Mouse (Mus musculus): ENCODE measurements around the gene 6330409D20Rik. TPM values are rescaled to one million over a fixed set of nuclear protein-coding genes. Genes with fewer than 3 reads are reported as not detected.

6330409D20Rik gene
- polyA plus RNA-seq, 1 experiment from 2014 or later: 0.38 TPM

DNA sequence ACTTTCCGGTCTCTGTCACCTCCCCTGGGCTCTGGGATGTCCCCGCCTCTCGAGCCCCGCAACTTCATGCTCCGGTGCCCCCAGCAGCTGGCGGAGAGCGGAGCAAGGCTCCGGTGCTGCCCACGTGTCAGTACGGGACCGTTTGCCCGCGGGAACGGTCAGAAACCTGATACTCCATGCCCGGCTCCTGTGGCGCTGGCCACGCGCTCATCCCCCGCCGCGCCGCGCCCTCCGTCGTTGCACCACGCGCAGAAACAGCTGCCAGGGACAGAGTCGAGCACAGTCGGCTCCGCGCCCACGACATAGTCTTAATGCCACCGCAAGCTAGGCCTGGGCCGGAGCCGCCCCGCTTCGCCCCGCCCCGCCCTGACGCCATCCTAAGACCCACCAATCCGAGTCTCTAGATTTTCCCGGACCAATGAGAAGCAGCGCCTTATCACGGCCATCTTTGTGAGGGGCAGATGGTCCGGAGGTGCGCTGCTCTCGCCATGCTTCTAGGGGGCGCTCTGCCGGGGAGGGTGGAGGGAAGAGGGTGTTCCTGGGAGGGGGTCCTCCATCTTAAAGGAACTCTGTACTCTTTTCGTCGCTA is 46.9 kb downstream of the 6330409D20Rik start:
- H3K9me3 ChIP-seq (ENCODE audit: control insufficient read depth, low read length): no peaks in the 10 kb centered on the region
- DNase-seq (ENCODE audit: low spot score) (peak; percentile 96), ATAC-seq (replicated peaks; ENCODE audit: low FRiP score, low TSS enrichment, low read depth) (peak; percentile 97)
- under 1% methylated on average over 51 of the region's 51 CpGs for WGBS
- H3K4me3 ChIP-seq (ENCODE audit: low read depth, low read length): peak overlapping the region; percentile 80
- peak overlapping the region; percentile 70 for H3K4me2 ChIP-seq (ENCODE audit: low read length)
- H3K9ac ChIP-seq (ENCODE audit: low read length): peak overlapping the region; percentile 81
- H3K36me3 ChIP-seq (ENCODE audit: control insufficient read depth, insufficient read depth, low read length): no peaks in the 10 kb centered on the region; the same call in 1 of the 2 replicates
- no peaks in the 10 kb centered on the region for H3K27me3 ChIP-seq (replicated peaks; ENCODE audit: control insufficient read depth, insufficient read depth, low read length)
- H3K4me1 ChIP-seq (replicated peaks; ENCODE audit: control insufficient read depth, insufficient read depth, low read length): peaks cover 15% of the 10 kb centered on the region
- H3K27ac ChIP-seq (ENCODE audit: low read depth): peak overlapping the region; percentile 64

DNA sequence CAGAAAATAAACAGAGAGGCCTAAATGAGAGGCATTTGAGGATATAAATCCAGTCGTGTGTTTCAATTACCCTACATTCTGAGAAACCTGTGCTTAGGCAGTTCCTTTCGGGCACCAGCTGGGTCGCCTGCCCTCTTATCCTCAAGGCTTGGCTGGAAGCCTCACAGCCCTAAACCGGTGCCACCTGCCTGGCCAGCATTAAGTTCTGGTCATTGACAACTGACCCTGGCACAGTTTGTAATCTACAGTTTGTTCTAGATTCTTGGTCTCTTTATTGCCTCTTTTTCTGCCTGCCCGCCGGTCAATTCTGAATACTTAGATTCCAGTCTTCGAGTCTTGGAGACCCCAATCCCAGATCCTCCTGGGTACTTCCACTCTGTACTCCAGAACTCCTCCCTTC is 47.5 kb downstream of the 6330409D20Rik start:
- Histone ChIP-seq H3K4me3 (ENCODE audit: low read depth, low read length) (peak overlapping the region; percentile 80), H3K27ac (ENCODE audit: low read depth) (no peak overlapping the region), H3K36me3 (ENCODE audit: control insufficient read depth, insufficient read depth, low read length) (peaks cover 2% of the 10 kb centered on the region; the same call in 1 of the 2 replicates), H3K9me3 (ENCODE audit: control insufficient read depth, low read length) (no peaks in the 10 kb centered on the region), H3K27me3 (replicated peaks; ENCODE audit: control insufficient read depth, insufficient read depth, low read length) (no peaks in the 10 kb centered on the region), H3K4me1 (replicated peaks; ENCODE audit: control insufficient read depth, insufficient read depth, low read length) (peaks cover 15% of the 10 kb centered on the region), H3K9ac (ENCODE audit: low read length) (peak overlapping the region; percentile 81), H3K4me2 (ENCODE audit: low read length) (peak overlapping the region; percentile 70)
- no peak for ATAC-seq (replicated peaks; ENCODE audit: low FRiP score, low TSS enrichment, low read depth)
- DNase-seq (ENCODE audit: low spot score): no peak
- 18% methylated on average over 7 of the region's 7 CpGs for WGBS

DNA sequence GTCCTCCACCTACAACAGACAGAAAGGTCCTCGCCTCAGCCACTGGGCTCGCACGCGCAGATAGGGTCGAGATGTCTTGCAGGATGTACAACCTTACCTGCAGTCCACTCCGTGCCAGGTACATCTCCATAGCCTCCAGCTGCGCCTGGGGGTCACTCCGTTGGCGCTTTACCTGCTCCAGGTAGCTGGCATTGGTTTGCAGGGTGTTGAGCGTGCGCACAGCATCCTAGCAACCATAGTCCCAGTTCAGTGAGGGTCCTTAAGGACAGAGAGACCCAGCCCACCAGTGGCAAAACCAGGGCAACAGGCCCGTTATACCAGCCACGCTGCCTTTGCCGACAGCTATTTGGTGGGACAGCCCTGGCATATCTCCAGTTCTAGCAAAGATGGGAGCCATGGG is 48.3 kb downstream of the 6330409D20Rik start:
- ATAC-seq (replicated peaks; ENCODE audit: low FRiP score, low TSS enrichment, low read depth) (no peak), DNase-seq (ENCODE audit: low spot score) (no peak)
- Histone ChIP-seq H3K4me3 (ENCODE audit: low read depth, low read length) (no peak overlapping the region), H3K27ac (ENCODE audit: low read depth) (no peak overlapping the region), H3K9me3 (ENCODE audit: control insufficient read depth, low read length) (no peaks in the 10 kb centered on the region), H3K36me3 (ENCODE audit: control insufficient read depth, insufficient read depth, low read length) (peaks cover 9% of the 10 kb centered on the region), H3K4me1 (replicated peaks; ENCODE audit: control insufficient read depth, insufficient read depth, low read length) (peaks cover 13% of the 10 kb centered on the region), H3K4me2 (ENCODE audit: low read length) (peak overlapping the region; percentile 70), H3K27me3 (replicated peaks; ENCODE audit: control insufficient read depth, insufficient read depth, low read length) (no peaks in the 10 kb centered on the region), H3K9ac (ENCODE audit: low read length) (no peak overlapping the region)
- 92% methylated on average over 14 of the region's 14 CpGs for WGBS

DNA sequence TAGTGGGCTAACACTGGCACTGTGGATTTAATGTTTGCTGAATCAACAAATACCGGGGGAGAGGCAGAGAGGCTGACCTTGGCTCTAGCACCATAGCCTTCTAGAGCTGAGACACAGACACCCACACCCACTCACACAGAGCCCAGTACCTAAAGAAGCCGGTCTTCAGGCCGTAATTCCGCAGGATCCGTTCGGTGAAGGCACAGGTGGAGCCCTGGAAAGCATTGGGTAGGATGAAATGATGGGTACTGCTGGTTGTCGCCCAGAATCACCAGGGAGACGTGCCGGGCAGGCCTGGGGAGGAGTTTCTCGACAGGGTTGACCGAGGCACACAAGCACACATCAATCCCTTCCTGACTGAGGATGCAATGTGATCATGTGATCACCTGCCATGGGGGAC is 49.8 kb downstream of the 6330409D20Rik start:
- H3K4me1 ChIP-seq (replicated peaks; ENCODE audit: control insufficient read depth, insufficient read depth, low read length): peaks cover 13% of the 10 kb centered on the region
- no peak overlapping the region for H3K27ac ChIP-seq (ENCODE audit: low read depth)
- H3K4me2 ChIP-seq (ENCODE audit: low read length): no peak overlapping the region
- H3K4me3 ChIP-seq (ENCODE audit: low read depth, low read length): no peak overlapping the region
- H3K9me3 ChIP-seq (ENCODE audit: control insufficient read depth, low read length): no peaks in the 10 kb centered on the region
- H3K9ac ChIP-seq (ENCODE audit: low read length): no peak overlapping the region
- 78% methylated on average over 11 of the region's 11 CpGs for WGBS
- ATAC-seq (replicated peaks; ENCODE audit: low FRiP score, low TSS enrichment, low read depth) (no peak), DNase-seq (ENCODE audit: low spot score) (no peak)
- no peaks in the 10 kb centered on the region for H3K27me3 ChIP-seq (replicated peaks; ENCODE audit: control insufficient read depth, insufficient read depth, low read length)
- peaks cover 24% of the 10 kb centered on the region for H3K36me3 ChIP-seq (ENCODE audit: control insufficient read depth, insufficient read depth, low read length)

DNA sequence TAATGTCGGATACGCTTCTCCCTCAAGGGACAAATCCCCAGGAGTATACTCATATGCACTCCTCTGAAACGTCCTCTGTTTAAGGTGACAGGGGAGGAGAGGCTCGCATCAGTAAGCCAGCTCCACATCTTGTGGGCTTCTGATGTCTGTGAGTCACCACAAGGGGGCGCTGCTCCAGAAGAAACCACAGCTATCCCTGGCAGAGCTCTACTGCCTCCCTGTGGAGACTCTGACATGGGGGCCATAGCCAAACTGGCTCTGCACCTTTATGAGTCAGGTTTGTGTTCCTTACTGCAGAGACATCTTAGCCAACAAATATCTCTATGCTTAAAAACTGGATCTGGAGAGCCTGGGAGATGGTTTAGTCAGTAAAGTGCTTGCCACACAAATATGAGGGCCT is 51.4 kb downstream of the 6330409D20Rik start:
- Histone ChIP-seq H3K36me3 (ENCODE audit: control insufficient read depth, insufficient read depth, low read length) (peaks cover 40% of the 10 kb centered on the region), H3K27me3 (replicated peaks; ENCODE audit: control insufficient read depth, insufficient read depth, low read length) (no peaks in the 10 kb centered on the region), H3K4me3 (ENCODE audit: low read depth, low read length) (no peak overlapping the region), H3K9me3 (ENCODE audit: control insufficient read depth, low read length) (no peaks in the 10 kb centered on the region), H3K27ac (ENCODE audit: low read depth) (no peak overlapping the region), H3K9ac (ENCODE audit: low read length) (no peak overlapping the region), H3K4me1 (replicated peaks; ENCODE audit: control insufficient read depth, insufficient read depth, low read length) (peaks cover 13% of the 10 kb centered on the region), H3K4me2 (ENCODE audit: low read length) (no peak overlapping the region)
- WGBS: 24% methylated on average over 5 of the region's 5 CpGs
- no peak for ATAC-seq (replicated peaks; ENCODE audit: low FRiP score, low TSS enrichment, low read depth)
- DNase-seq (ENCODE audit: low spot score): peak; percentile 94

DNA sequence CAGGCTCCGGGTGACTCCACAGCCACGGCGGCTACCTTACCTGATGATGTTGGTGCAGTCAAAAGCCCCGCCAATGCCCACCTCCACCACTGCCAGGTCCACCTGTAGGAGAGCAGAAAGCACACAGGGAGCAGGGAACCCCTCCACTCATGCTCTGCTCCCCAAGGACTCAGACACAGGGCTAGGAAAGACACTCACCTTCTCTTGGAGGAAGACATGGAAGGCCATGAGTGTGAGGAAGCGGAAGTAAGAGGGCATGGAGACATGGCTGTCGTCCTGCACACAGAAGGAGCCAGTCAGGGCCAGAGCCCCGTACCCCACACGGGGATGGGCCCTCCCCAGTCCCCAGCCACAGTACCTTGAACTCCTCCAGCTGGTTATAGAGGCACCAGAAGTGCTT is 53.3 kb downstream of the 6330409D20Rik start:
- Histone ChIP-seq H3K27ac (ENCODE audit: low read depth) (no peak overlapping the region), H3K36me3 (ENCODE audit: control insufficient read depth, insufficient read depth, low read length) (peaks cover 57% of the 10 kb centered on the region), H3K4me2 (ENCODE audit: low read length) (no peak overlapping the region), H3K4me3 (ENCODE audit: low read depth, low read length) (no peak overlapping the region), H3K27me3 (replicated peaks; ENCODE audit: control insufficient read depth, insufficient read depth, low read length) (no peaks in the 10 kb centered on the region), H3K9me3 (ENCODE audit: control insufficient read depth, low read length) (no peaks in the 10 kb centered on the region), H3K9ac (ENCODE audit: low read length) (no peak overlapping the region), H3K4me1 (replicated peaks; ENCODE audit: control insufficient read depth, insufficient read depth, low read length) (peaks cover 6% of the 10 kb centered on the region)
- ATAC-seq (replicated peaks; ENCODE audit: low FRiP score, low TSS enrichment, low read depth): no peak
- no peak for DNase-seq (ENCODE audit: low spot score)
- 93% methylated on average over 8 of the region's 8 CpGs for WGBS

DNA sequence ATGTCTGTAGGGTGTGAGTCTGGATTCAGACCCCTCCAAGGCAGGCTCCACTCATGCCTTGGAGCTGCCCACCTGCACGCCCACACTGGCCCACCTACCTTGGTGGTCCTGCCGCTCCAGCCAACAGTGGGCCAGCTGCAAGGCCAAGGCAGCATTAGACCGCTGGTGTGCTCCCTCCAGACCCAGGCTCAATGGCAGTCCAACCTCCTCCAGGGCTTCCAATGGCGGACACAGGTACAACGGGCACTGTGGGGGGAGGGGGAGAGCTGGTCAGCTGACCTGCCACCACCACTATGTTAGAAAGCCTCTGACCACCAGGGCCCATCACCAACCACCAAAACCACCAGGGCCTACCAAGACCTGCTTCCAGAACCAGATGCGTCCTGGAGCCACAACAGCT is 54.2 kb downstream of the 6330409D20Rik start:
- Histone ChIP-seq H3K27ac (ENCODE audit: low read depth) (no peak overlapping the region), H3K27me3 (replicated peaks; ENCODE audit: control insufficient read depth, insufficient read depth, low read length) (no peaks in the 10 kb centered on the region), H3K9ac (ENCODE audit: low read length) (no peak overlapping the region), H3K9me3 (ENCODE audit: control insufficient read depth, low read length) (no peaks in the 10 kb centered on the region), H3K4me3 (ENCODE audit: low read depth, low read length) (no peak overlapping the region), H3K36me3 (ENCODE audit: control insufficient read depth, insufficient read depth, low read length) (peaks cover 64% of the 10 kb centered on the region), H3K4me1 (replicated peaks; ENCODE audit: control insufficient read depth, insufficient read depth, low read length) (peaks cover 8% of the 10 kb centered on the region; the same call in 1 of the 2 replicates), H3K4me2 (ENCODE audit: low read length) (no peak overlapping the region)
- DNase-seq (ENCODE audit: low spot score) (no peak), ATAC-seq (replicated peaks; ENCODE audit: low FRiP score, low TSS enrichment, low read depth) (no peak)
- 88% methylated on average over 6 of the region's 6 CpGs for WGBS

DNA sequence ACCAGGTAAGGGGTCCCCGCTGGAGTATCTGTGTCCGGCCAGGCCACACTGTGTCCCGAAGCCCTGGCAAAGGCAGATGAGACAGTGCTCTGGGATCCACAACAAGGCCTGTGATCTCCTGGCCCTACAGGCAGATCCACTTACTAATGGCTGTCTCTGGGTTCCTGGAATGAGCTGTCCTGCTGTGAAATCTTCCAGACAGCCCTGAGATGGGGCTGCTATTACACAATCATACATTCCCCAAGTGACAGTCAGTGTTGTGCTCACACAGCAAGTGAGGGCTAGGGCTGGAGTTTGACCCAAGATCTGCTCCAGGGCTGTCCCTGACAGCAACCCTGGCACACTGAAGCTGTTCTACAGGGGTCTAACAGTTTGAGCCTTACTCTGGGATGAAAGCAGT is 55.0 kb downstream of the 6330409D20Rik start:
- no peak overlapping the region for H3K27ac ChIP-seq (ENCODE audit: low read depth)
- no peak for DNase-seq (ENCODE audit: low spot score)
- no peak for ATAC-seq (replicated peaks; ENCODE audit: low FRiP score, low TSS enrichment, low read depth)

More for the DNA sequence above, 55.0 kb downstream of the 6330409D20Rik start:
- Histone ChIP-seq H3K4me2 (ENCODE audit: low read length) (no peak overlapping the region), H3K4me1 (replicated peaks; ENCODE audit: control insufficient read depth, insufficient read depth, low read length) (peaks cover 13% of the 10 kb centered on the region; the same call in 1 of the 2 replicates), H3K9ac (ENCODE audit: low read length) (no peak overlapping the region), H3K9me3 (ENCODE audit: control insufficient read depth, low read length) (no peaks in the 10 kb centered on the region), H3K27me3 (replicated peaks; ENCODE audit: control insufficient read depth, insufficient read depth, low read length) (no peaks in the 10 kb centered on the region), H3K4me3 (ENCODE audit: low read depth, low read length) (no peak overlapping the region), H3K36me3 (ENCODE audit: control insufficient read depth, insufficient read depth, low read length) (peaks cover 69% of the 10 kb centered on the region)
- WGBS: 81% methylated on average over 3 of the region's 3 CpGs
